Mouse (Mus musculus): ENCODE data around the gene Kif3a. TPM values are rescaled to one million over a fixed set of nuclear protein-coding genes. Genes with fewer than 3 reads are reported as not detected.

Kif3a gene
- polyA plus RNA-seq, 1 experiment, result 98.7 TPM

GRCm38 (mm10) chr11:53523545-53524405, 43.4 kb upstream of the Kif3a start:
- H3K27ac ChIP-seq (ENCODE audit: insufficient read depth, low read length), result peak overlapping the region; percentile 37
- H3K4me3 ChIP-seq (ENCODE audit: insufficient read depth, low read length), result no peak overlapping the region
- TF ChIP-seq CTCF (IDR thresholded peaks at IDR 0.05; ENCODE audit: extremely low read depth, insufficient read depth, low read length) (no peak), POLR2A (IDR thresholded peaks at IDR 0.05; ENCODE audit: extremely low read depth, insufficient read depth, low read length) (no peak)
- peaks cover 29% of the 10 kb centered on the region for H3K4me1 ChIP-seq (ENCODE audit: control insufficient read depth, insufficient read depth, low read length)

- TF ChIP-seq CTCF (IDR thresholded peaks at IDR 0.05; ENCODE audit: extremely low read depth, insufficient read depth, low read length), result peak; percentile 54
- no peak for TF ChIP-seq POLR2A (IDR thresholded peaks at IDR 0.05; ENCODE audit: extremely low read depth, insufficient read depth, low read length)
- Histone ChIP-seq H3K27ac (ENCODE audit: insufficient read depth, low read length) (peak overlapping the region; percentile 24), H3K4me1 (ENCODE audit: control insufficient read depth, insufficient read depth, low read length) (peaks cover 32% of the 10 kb centered on the region), H3K4me3 (ENCODE audit: insufficient read depth, low read length) (no peak overlapping the region)
These were observed 42.3 kb upstream of the Kif3a start for GRCm38 (mm10) chr11:53524905-53525304.

- TF ChIP-seq CTCF (IDR thresholded peaks at IDR 0.05; ENCODE audit: extremely low read depth, insufficient read depth, low read length) (no peak), POLR2A (IDR thresholded peaks at IDR 0.05; ENCODE audit: extremely low read depth, insufficient read depth, low read length) (no peak)
- Histone ChIP-seq H3K4me3 (ENCODE audit: insufficient read depth, low read length) (no peak overlapping the region), H3K4me1 (ENCODE audit: control insufficient read depth, insufficient read depth, low read length) (peaks cover 34% of the 10 kb centered on the region), H3K27ac (ENCODE audit: insufficient read depth, low read length) (0 out of 2 replicates have a peak overlapping the region, but pooled peaks have one; percentile 1)
These were observed 41.7 kb upstream of the Kif3a start for GRCm38 (mm10) chr11:53525461-53525860.

GRCm38 (mm10) chr11:53528397-53529252, 38.6 kb upstream of the Kif3a start:
- Histone ChIP-seq H3K4me1 (ENCODE audit: control insufficient read depth, insufficient read depth, low read length) (peaks cover 31% of the 10 kb centered on the region), H3K27ac (ENCODE audit: insufficient read depth, low read length) (peak overlapping the region; percentile 50), H3K4me3 (ENCODE audit: insufficient read depth, low read length) (no peak overlapping the region)
- no peak for TF ChIP-seq POLR2A (IDR thresholded peaks at IDR 0.05; ENCODE audit: extremely low read depth, insufficient read depth, low read length)
- TF ChIP-seq CTCF (IDR thresholded peaks at IDR 0.05; ENCODE audit: extremely low read depth, insufficient read depth, low read length), result no peak

- peak overlapping the region; percentile 50 for H3K27ac ChIP-seq (ENCODE audit: insufficient read depth, low read length)
These were observed 38.0 kb upstream of the Kif3a start for GRCm38 (mm10) chr11:53529253-53529557.

GRCm38 (mm10) chr11:53530001-53530400, 37.2 kb upstream of the Kif3a start:
- Histone ChIP-seq H3K4me3 (ENCODE audit: insufficient read depth, low read length) (no peak overlapping the region), H3K4me1 (ENCODE audit: control insufficient read depth, insufficient read depth, low read length) (peaks cover 27% of the 10 kb centered on the region), H3K27ac (ENCODE audit: insufficient read depth, low read length) (no peak overlapping the region)
- no peak for TF ChIP-seq POLR2A (IDR thresholded peaks at IDR 0.05; ENCODE audit: extremely low read depth, insufficient read depth, low read length)
- TF ChIP-seq CTCF (IDR thresholded peaks at IDR 0.05; ENCODE audit: extremely low read depth, insufficient read depth, low read length), result no peak

More at GRCm38 (mm10) chr11:53529253-53529557, 38.0 kb upstream of the Kif3a start:
- Histone ChIP-seq H3K4me1 (ENCODE audit: control insufficient read depth, insufficient read depth, low read length) (peaks cover 31% of the 10 kb centered on the region), H3K4me3 (ENCODE audit: insufficient read depth, low read length) (no peak overlapping the region)
- TF ChIP-seq POLR2A (IDR thresholded peaks at IDR 0.05; ENCODE audit: extremely low read depth, insufficient read depth, low read length) (no peak), CTCF (IDR thresholded peaks at IDR 0.05; ENCODE audit: extremely low read depth, insufficient read depth, low read length) (no peak)

GRCm38 (mm10) chr11:53531578-53532230, 35.5 kb upstream of the Kif3a start:
- no peak for TF ChIP-seq CTCF (IDR thresholded peaks at IDR 0.05; ENCODE audit: extremely low read depth, insufficient read depth, low read length)
- no peak for TF ChIP-seq POLR2A (IDR thresholded peaks at IDR 0.05; ENCODE audit: extremely low read depth, insufficient read depth, low read length)
- Histone ChIP-seq H3K27ac (ENCODE audit: insufficient read depth, low read length) (no peak overlapping the region), H3K4me1 (ENCODE audit: control insufficient read depth, insufficient read depth, low read length) (peaks cover 19% of the 10 kb centered on the region), H3K4me3 (ENCODE audit: insufficient read depth, low read length) (no peak overlapping the region)

- Histone ChIP-seq H3K4me1 (ENCODE audit: control insufficient read depth, insufficient read depth, low read length) (peaks cover 19% of the 10 kb centered on the region), H3K27ac (ENCODE audit: insufficient read depth, low read length) (no peak overlapping the region), H3K4me3 (ENCODE audit: insufficient read depth, low read length) (no peak overlapping the region)
- TF ChIP-seq CTCF (IDR thresholded peaks at IDR 0.05; ENCODE audit: extremely low read depth, insufficient read depth, low read length) (no peak), POLR2A (IDR thresholded peaks at IDR 0.05; ENCODE audit: extremely low read depth, insufficient read depth, low read length) (no peak)
These were observed 35.0 kb upstream of the Kif3a start for GRCm38 (mm10) chr11:53532231-53532620.

- TF ChIP-seq POLR2A (IDR thresholded peaks at IDR 0.05; ENCODE audit: extremely low read depth, insufficient read depth, low read length), result no peak
- TF ChIP-seq CTCF (IDR thresholded peaks at IDR 0.05; ENCODE audit: extremely low read depth, insufficient read depth, low read length), result no peak
- Histone ChIP-seq H3K4me1 (ENCODE audit: control insufficient read depth, insufficient read depth, low read length) (peaks cover 7% of the 10 kb centered on the region), H3K27ac (ENCODE audit: insufficient read depth, low read length) (no peak overlapping the region), H3K4me3 (ENCODE audit: insufficient read depth, low read length) (no peak overlapping the region)
These were observed 28.1 kb upstream of the Kif3a start for GRCm38 (mm10) chr11:53539002-53539491.
